Mouse (Mus musculus) midbrain, postnatal 0 days (tissue): ENCODE results near the gene Padi3. TPM values are rescaled to one million over a fixed set of nuclear protein-coding genes. Genes with fewer than 3 reads are reported as not detected.

Experiments
- ATAC-seq: fragments of 200-750 bp; cut with Nextera tagmentation; 2 replicates; pipeline ENCODE4 v1.8.0; 2017; ENCODE audit warnings: moderate number of reproducible peaks, mild to moderate bottlenecking, moderate TSS enrichment, moderate library complexity; ENCODE audit not compliant: low FRiP score
- DNase-seq: peaks from one replicate; pipeline ENCODE4 v3.0.0-alpha.2; 2015; ENCODE audit warnings: low spot score
- H3K27ac ChIP-seq: fragments of 300-500 bp; sonication (generic); 2 replicates; pipeline ENCODE4 v1.5.1; 2014; ENCODE audit warnings: low read depth, mild to moderate bottlenecking, low read length, mixed read lengths
- H3K27me3 ChIP-seq: fragments of 300-500 bp; sonication (generic); 2 replicates; pipeline ENCODE4 v1.6.1; 2014; ENCODE audit warnings: low read length, control low read depth, mixed read lengths; ENCODE audit not compliant: insufficient read depth
- H3K36me3 ChIP-seq: fragments of 300-500 bp; sonication (generic); 2 replicates; pipeline ENCODE4 v1.6.1; 2014; ENCODE audit warnings: low read length, control low read depth, mixed read lengths; ENCODE audit not compliant: insufficient read depth
- H3K4me1 ChIP-seq: fragments of 300-500 bp; sonication (generic); 2 replicates; pipeline ENCODE4 v1.6.1; 2014; ENCODE audit warnings: mild to moderate bottlenecking, control low read depth, antibody characterized with exemption, low read length, mixed read lengths; ENCODE audit not compliant: insufficient read depth
- H3K4me2 ChIP-seq: fragments of 300-500 bp; sonication (generic); 2 replicates; pipeline ENCODE4 v1.6.1; 2014; ENCODE audit warnings: low read depth, mild to moderate bottlenecking, low read length, mixed read lengths; ENCODE audit not compliant: poor library complexity, severe bottlenecking
- H3K4me3 ChIP-seq: fragments of 300-500 bp; sonication (generic); 2 replicates; pipeline ENCODE4 v1.5.1; 2014; ENCODE audit warnings: low read depth, mild to moderate bottlenecking, low read length, moderate library complexity
- H3K9ac ChIP-seq: fragments of 300-500 bp; sonication (generic); replicated peaks from 2 replicates; pipeline ENCODE4 v1.6.1; 2014; ENCODE audit warnings: mild to moderate bottlenecking, low read length, moderate library complexity, mixed read lengths; ENCODE audit not compliant: poor library complexity, severe bottlenecking
- H3K9me3 ChIP-seq: fragments of 300-500 bp; sonication (generic); 2 replicates; pipeline ENCODE4 v1.6.1; 2016; ENCODE audit warnings: low read length, control low read depth
- CTCF ChIP-seq: IDR thresholded peaks from 2 replicates; pipeline ENCODE4 v1.5.1; 2016; ENCODE audit warnings: antibody characterized with exemption, mild to moderate bottlenecking
- WGBS: fragments of 180-500 bp; shearing (Covaris S2); extraction: QIAGEN DNeasy Blood & Tissue Kit; methylation state at CpG from one replicate; pipeline ENCODE4 v1.1.7; 2014; 5-methylcytosine and 5-hydroxymethylcytosine counted together
- polyA plus RNA-seq: library from polyadenylated mRNA; unstranded; fragments of >200 nt; fragmentation: Nextera tagmentation; extraction: Ambion mirVana; gene quantifications from 2 replicates; pipeline ENCODE4 v1.2.1, GENCODE M21; 2015
- total RNA-seq: library from RNA; depleted of rRNA; stranded (reverse); fragments of >200 nt; gene quantifications from 2 replicates; pipeline ENCODE4 v1.2.3, GENCODE M21; 2014; rRNA removed

The Padi3 gene
- 0.14 TPM in 1 of 2 replicates, not detected in the other for total RNA-seq
- not detected in 2 replicates for polyA plus RNA-seq

DNA sequence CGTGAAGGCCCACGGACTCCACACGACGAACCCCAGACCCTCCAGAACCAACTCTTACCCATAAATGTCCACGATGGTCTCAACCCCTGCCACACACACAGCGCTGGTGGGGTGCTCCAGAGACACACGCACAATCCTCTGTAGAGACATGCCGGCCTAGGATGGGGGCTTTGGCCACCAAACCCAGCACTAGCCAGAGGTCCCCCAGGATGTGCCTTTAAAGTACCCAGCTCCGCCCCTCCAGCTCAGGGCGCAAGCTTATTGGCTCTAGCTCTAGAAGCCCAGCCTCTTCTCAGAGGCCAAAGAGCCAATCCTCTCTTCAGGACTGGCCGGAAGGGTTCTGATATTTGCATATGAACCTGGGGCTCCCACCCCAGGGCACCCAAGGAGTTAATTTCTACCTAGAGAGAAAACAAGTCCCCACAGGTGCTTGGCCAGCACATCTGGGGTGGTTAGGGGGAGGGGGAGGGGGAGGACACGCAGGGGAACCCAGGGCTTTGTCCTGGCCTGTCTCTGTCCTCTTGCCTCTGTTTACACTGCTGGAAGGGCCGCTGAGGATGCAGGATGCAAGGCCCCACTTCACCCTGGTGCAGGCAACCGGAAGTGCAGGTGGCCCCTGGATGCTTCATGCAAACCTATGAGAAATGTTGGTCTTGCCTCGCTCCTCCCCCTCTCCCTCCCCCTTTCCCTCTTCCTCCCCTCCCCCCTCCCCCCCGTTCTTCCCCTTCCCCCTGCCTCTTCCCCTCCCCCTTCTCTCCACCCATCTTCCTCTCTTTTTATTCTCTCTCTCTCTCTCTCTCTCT lies at the start of gene Padi3:
TSS of gene Padi3 (minus strand) at position 191 of the 803 bp plus-strand sequence.
- H3K4me1 ChIP-seq, result no peaks in the 10 kb centered on the region
- no peaks in the 10 kb centered on the region for H3K36me3 ChIP-seq
- no peak for TF ChIP-seq CTCF
- no peak within 1 kb of the TSS for H3K4me2 ChIP-seq
- no peak within 1 kb of the TSS for H3K4me3 ChIP-seq
- 76% methylated on average over 16 of the region's 16 CpGs for WGBS
- H3K27ac ChIP-seq, result no peak within 1 kb of the TSS
- no peak for DNase-seq
- H3K9me3 ChIP-seq, result no peaks in the 10 kb centered on the region
- no peak for ATAC-seq
- peaks cover 14% of the 10 kb centered on the region; the same call in 1 of the 2 replicates for H3K27me3 ChIP-seq
- no peak within 1 kb of the TSS for H3K9ac ChIP-seq

DNA sequence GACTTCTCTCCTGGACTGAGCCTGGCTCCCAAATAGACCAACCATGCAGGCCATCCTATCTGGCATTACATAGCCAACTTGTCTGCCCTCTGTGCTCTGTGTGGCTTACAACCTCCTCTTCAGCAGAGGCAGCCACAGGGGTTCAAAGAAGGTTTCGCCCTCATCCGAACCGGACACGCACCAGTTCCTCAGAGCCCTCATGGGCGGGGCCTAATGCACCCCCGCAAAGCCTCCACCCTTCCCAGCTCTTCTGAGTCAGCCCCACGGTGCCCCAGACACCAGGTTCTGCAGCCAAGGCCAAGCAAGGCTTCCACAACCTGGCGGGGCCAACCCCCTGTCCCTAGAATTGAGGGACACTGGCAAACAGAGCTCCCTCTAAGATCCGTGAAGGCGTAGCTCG lies 48.8 kb upstream of the Padi3 start:
- no peak for TF ChIP-seq CTCF
- H3K27ac ChIP-seq, result no peak overlapping the region
- WGBS, result 77% methylated on average over 11 of the region's 11 CpGs
- H3K27me3 ChIP-seq, result no peaks in the 10 kb centered on the region
- H3K4me2 ChIP-seq, result no peak overlapping the region
- H3K9ac ChIP-seq, result no peak overlapping the region
- ATAC-seq, result no peak
- no peaks in the 10 kb centered on the region for H3K36me3 ChIP-seq
- no peak for DNase-seq
- no peaks in the 10 kb centered on the region for H3K9me3 ChIP-seq
- H3K4me3 ChIP-seq, result no peak overlapping the region
- H3K4me1 ChIP-seq, result no peaks in the 10 kb centered on the region

DNA sequence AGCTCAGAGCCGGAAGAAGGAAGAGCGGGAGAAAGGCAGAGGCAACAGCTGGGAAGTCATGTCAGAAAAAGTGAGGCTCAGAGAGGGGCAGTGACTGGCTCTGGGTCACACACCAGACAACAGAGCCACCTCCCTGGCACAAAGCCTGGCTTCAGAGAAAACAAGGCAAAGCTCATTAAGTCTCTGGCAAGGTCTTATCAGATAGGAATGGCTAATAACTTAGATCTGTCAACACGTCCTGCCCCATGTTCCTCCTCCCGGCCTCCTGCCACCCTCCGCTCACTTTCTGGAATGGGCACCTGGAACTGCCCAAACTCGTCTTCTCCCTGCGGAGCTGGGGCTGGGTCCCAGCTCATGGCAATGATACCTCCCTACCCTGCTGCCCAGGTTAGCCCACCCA lies 47.4 kb upstream of the Padi3 start:
- H3K27me3 ChIP-seq, result no peaks in the 10 kb centered on the region
- no peak overlapping the region for H3K9ac ChIP-seq
- ATAC-seq (no peak), DNase-seq (no peak)
- no peak overlapping the region for H3K4me2 ChIP-seq
- H3K4me3 ChIP-seq, result no peak overlapping the region
- WGBS, result 84% methylated on average over 7 of the region's 7 CpGs
- H3K9me3 ChIP-seq, result no peaks in the 10 kb centered on the region
- H3K36me3 ChIP-seq, result no peaks in the 10 kb centered on the region
- TF ChIP-seq CTCF, result no peak
- no peaks in the 10 kb centered on the region for H3K4me1 ChIP-seq
- no peak overlapping the region for H3K27ac ChIP-seq

DNA sequence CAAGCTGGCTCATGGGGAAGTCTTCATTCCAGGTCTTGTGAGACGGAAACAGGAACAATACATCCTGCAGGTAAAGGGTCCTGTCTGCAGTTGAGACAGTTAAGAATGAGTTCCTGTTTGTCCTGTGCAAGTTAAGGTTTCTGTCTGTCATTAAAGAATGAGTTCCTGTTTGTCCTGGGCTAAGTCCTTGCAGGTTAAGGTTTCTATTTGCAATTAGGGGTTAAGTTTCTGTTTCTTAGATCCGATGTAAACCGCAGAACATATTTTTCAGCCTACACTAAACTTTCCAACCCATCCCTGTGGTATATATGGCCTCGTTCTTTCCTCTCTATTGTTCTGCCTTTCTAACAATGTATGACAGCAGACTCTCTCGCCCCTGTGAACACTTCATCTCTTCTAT lies 46.6 kb upstream of the Padi3 start:
- no peaks in the 10 kb centered on the region for H3K36me3 ChIP-seq
- no peak overlapping the region for H3K27ac ChIP-seq
- ATAC-seq, result no peak
- H3K4me2 ChIP-seq, result no peak overlapping the region
- H3K4me1 ChIP-seq, result no peaks in the 10 kb centered on the region
- WGBS, result 85% methylated on average over 5 of the region's 5 CpGs
- no peak for TF ChIP-seq CTCF
- no peak for DNase-seq
- H3K27me3 ChIP-seq, result no peaks in the 10 kb centered on the region
- H3K9me3 ChIP-seq, result no peaks in the 10 kb centered on the region
- H3K4me3 ChIP-seq, result no peak overlapping the region
- H3K9ac ChIP-seq, result no peak overlapping the region

DNA sequence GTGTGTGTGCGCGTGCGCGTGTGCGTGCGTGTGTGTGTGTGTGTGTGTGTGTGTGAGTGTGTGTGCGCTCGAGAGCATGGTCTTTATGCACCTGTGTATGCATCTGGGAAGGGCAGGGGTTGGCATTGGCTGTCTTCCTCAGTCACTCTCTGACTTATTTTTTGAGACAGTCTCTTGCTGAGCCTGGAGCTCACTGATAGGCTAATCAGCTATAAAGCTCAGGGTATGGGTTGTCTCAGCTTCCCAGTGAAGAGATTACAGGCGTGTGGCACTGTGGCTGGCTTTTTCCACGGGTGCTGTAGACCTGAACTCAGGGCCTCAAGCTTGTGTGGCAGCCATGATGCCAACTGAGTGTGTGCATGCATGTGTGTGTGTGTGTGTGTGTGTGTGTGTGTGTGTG lies 44.7 kb upstream of the Padi3 start:
- H3K4me2 ChIP-seq, result no peak overlapping the region
- TF ChIP-seq CTCF, result no peak
- H3K9me3 ChIP-seq, result no peaks in the 10 kb centered on the region
- WGBS, result 90% methylated on average over 10 of the region's 10 CpGs
- DNase-seq (no peak), ATAC-seq (no peak)
- no peaks in the 10 kb centered on the region for H3K4me1 ChIP-seq
- H3K27ac ChIP-seq, result no peak overlapping the region
- H3K36me3 ChIP-seq, result no peaks in the 10 kb centered on the region
- H3K27me3 ChIP-seq, result no peaks in the 10 kb centered on the region
- no peak overlapping the region for H3K4me3 ChIP-seq
- no peak overlapping the region for H3K9ac ChIP-seq

DNA sequence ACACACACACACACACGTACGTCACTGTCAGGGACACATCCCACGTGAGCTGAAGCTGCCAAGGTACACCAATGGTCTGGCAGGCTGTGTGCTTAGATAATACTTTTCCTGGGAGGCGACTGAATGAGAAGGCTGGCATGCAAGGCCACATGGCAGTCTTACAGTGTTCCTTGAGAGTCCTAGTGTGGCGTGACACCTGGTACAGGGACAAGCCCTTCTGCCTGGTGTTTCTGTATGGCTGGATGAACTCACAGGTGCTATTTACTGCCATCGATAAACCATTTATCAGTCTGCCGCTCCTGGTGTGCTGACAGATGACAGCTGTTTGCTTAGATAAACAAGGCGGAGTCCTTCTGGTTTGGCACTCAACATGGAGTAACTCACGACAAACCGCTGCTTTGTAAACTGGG lies 44.0 kb upstream of the Padi3 start:
- no peak overlapping the region for H3K27ac ChIP-seq
- no peak for DNase-seq
- H3K9ac ChIP-seq, result no peak overlapping the region
- no peak for TF ChIP-seq CTCF
- no peaks in the 10 kb centered on the region for H3K27me3 ChIP-seq
- WGBS, result 79% methylated on average over 10 of the region's 10 CpGs
- no peak overlapping the region for H3K4me2 ChIP-seq
- no peaks in the 10 kb centered on the region for H3K9me3 ChIP-seq
- H3K4me3 ChIP-seq, result no peak overlapping the region
- H3K36me3 ChIP-seq, result no peaks in the 10 kb centered on the region
- H3K4me1 ChIP-seq, result no peaks in the 10 kb centered on the region
- ATAC-seq, result no peak
